Mouse (Mus musculus) mesoderm, embryonic 11.5 days (tissue): ENCODE measurements around the gene Hdac5.
A peak's percentile ranks its signal among the peaks of the same experiment; 100 is the strongest.
"Not testable (repeated sequence)": the region's sequence is repeated elsewhere in the genome, so short reads cannot be mapped to it uniquely, and the experiment has no call there.

Source experiments
- DNase-seq: peaks from one replicate; pipeline ENCODE4 v3.0.0-alpha.2; 2012; ENCODE audit warnings: low read depth, low spot score

The Hdac5 gene

DNA sequence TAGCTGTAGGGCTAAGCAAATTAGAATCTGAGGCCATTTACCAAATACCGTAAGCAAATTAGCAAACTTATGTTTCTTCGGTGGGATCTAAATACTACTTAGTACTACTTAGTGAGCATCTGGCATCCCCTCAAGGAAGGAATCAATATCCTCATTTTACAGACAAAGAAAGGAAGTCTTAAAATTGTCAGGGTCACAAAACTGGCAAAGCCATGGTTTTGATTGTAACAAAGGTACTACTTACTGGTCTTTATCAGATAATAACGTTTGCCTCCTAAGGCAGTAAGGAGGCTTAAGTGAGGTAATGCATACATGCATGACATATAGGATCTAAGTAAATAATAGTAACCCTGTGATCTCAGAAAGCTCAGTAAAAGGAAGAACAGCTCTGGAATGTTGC is 44.3 kb downstream of the Hdac5 start:
- DNase-seq = no peak

DNA sequence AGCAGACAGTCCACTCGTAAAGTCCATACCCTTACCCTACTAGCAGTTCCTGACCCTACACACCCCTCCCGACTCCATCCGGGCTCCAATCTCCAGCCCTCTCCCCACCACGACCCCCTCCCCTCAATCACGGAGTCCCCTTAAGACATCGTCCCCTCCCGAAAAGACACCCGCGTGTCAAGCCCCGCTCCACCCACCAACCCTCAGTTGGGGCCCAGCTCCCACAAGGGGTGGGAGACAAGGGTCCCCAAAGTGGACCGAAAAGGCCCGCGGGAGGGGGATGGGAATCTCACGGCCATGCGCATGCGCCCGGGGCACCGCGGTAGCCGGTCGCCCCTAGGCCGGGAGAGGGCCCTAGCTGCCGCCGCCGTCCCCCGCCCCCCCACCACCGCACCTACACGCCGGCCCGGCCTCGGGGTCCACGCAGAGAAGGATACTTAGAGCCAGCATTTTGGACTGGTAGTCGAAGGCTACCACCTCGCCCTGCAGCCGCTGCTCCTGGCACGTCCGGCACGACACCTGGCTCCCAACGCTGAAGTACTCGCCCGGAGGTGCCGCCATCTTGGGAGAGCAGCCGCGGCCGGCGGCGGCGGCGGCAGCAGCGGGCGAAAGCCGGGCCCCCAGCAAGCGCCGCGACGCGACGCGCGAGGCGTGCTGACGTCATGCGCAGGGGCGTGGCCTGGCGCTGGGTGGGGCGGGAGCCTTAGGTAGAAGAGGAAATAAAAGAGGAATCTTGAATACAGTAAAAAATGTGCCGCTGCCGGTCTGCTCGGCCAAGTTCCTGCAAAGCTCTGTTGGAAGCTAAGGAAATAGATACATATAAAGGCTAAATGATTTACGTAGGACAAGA is 45.1 kb downstream of the Hdac5 start, which contains the start of gene Lsm12:
Gene Lsm12 (minus strand): TSS at position 651 of the 850 bp plus-strand sequence.
- DNase-seq = peak; percentile 94

DNA sequence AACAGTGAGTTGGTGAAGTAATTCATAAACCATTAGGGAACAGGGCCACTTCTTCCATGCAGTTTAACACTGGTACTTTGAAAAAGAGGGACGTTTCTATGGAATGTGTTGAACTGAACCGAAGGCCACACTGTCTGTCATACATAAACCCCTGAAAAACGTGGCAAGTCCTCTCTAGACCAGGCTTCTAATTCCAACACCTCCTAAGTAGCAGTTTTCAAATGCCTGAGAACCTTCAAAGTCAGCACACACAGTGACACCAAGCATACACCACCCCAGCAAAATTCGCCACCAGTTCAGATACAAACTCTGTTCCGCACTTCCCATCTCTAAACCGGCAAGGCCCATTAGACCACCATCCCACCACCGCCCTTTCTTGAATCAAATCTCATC is 45.7 kb downstream of the Hdac5 start:
- no peak for DNase-seq

DNA sequence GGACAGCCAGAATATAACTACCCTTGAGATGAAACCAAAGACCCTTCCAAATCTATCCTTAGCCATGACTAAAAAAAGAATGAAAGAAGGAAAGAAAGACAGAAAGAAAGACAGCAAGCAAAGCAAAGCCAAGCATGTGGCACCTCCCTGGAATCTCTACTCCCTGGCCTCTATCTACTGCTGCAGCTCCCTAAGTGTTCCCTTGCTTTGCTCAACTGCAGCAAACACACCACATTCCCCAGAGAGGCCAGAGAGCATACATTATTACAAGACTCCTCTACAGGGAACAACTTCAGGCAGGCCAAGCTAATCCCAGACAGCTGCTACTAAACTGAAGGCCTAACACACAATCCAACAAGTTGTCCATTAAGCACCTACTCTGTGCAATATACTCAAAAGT is 50.1 kb downstream of the Hdac5 start:
- DNase-seq = no peak

DNA sequence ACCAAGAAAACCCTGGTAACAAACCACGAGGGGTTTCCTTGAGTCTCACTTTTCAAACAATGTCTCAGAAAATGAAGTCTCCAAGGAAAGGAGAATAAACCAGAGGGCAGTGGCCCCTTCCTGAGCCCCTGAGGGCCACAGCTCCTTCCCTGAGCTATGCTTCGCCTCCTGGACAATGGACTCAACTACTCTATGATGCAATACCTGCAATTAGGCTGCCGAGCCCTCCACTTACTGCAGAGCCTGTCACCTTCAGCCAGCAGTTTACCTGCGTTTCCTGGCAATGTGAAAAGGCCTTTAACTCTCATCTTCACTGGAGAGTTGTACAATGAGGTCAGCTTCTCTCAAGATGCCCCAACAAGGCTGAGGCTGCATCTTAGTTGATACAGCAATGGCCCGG is 61.3 kb downstream of the Hdac5 start:
- no peak for DNase-seq

DNA sequence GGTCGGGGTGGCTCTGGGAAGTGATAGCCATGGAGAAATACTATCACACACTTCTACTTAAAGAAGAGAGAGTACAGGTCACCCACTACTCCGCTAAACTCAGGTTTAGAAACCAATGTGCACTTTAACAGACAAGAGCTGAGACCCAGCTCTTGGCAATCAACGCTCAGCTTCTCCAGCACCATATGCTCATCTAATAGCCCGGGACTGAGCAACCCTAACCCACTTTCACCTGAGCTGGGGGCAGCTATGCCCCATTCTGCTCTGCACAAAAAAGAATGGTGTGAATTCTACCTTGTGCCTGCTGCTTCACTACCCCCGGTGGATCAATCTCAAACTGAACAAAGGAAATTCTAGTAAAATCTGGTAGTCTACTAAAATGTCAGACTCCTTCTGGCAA is 62.4 kb downstream of the Hdac5 start:
- DNase-seq = no peak

DNA sequence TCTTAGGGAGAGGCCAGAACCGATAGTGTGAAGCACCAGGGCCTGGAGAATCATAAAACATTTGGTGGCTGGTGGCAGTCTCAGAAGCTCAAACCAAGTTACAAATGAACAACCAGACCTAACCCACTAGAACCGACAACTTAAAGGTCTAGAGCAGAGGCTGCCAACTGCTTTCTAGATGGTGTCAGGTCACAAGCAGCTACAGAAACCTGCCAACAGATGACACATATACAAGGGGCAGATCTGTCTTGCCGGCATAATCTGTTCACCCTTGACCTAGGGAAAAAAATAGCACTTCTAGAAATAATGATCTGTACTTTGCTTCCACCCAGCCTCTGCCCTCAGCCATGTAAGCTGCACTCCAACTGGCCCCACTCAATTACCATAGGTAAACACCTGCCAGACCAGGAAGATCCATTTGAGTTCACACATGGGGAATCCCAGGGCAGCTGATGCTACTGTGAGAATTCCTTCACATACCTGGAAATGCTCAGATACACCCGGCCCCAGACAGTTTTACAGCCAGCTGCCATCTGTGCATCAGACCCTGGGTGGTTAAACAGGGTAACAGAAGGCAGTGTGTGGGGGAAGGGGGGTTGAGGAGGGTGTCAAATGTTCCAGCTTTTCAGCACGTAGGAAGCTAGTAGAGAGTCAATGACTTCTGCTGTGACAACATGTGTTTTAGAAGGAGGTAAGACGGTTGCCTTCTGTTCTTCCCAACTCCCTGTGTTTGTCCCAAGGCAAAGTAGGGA is 63.8 kb downstream of the Hdac5 start:
- DNase-seq = no peak

DNA sequence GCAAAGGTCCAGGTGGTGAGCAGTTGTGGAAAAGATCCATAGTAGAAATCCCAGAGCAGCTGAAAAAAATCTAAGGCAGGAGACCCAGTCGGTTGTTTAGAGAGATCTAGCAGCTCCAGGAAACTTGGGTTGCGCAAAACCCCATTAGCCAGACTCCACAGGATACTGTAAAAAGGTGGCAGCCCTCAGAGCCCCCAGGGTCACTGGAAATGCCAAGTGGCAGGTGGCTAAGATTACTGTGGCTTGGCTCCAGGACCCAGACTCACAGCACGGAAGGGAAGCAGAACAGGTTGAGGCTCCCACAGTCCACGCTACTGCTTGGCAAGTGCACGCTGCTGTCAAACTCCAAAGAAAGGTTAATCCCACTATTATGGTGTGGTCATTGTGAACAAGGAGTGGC is 70.2 kb downstream of the Hdac5 start:
- no peak for DNase-seq

DNA sequence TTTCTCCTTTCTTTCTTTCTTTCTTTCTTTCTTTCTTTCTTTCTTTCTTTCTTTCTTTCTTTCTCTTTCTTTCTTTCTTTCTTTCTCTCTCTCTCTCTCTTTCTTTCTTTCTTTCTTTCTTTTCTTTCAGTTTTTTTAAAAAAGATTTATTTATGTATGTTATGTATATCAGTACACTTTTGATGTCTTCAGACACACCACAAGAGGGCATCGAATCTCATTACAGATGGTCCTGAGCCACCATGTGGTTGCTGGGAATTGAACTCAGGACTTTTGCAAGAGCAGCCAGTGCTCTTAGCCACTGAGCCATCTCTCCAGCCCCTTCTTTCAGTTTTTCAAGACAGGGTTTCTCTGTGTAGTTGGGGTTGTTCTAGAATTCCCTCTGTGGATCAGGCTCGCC is 71.9 kb downstream of the Hdac5 start:
- not testable (repeated sequence) for DNase-seq

DNA sequence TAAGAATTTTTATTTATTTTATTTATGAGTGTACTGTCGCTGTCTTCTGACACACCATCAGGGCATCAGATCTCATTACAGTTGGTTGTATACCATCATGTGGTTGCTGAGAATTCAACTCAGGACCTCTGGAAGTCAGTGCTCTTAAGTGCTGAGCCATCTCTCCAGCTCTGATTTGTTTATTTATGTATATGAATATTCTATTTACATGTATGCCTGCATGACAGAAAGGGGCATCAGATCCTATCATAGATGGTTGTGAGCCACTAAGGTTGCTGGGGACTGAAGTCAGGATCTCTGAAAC is 73.2 kb downstream of the Hdac5 start:
- DNase-seq = no peak

DNA sequence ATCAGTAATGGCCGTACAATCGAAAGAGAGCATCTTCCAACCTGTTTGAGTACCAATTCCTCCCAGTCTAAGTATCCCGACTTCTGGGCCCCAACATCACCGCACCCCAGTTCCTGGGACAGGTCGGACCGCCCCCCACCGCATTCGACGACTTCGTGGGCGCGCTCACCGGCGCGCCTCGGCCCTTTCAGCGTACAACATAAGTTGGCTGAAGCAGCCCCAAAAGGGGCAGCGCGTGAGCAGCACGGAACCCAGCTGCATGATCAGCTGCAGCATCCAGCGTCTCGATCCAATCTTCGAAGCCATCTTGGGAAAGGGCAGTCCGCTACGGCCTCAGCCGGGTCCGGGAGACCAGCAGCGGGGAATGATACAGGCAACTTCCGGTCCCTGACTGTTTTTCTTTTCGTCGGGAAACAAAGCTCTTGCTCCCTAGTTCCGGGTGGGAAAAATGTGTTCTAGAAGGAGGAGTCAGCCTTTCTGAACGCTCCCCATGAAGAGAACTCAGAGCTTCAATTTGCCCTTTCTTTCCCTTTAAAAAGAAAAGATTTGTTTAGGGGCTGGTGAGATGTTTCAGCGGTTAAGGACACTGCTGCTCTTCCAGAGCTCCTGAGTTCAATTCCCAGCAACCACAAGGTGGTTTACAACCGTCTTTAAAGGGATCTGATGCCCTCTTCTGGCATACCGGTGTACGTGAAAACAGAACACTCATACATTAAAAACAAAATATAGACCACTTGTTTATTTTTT is 73.8 kb downstream of the Hdac5 start, which contains the start of gene Tmem101:
Gene Tmem101 (minus strand): TSS at position 366 of the 747 bp plus-strand sequence.
- DNase-seq = peak; percentile 93

DNA sequence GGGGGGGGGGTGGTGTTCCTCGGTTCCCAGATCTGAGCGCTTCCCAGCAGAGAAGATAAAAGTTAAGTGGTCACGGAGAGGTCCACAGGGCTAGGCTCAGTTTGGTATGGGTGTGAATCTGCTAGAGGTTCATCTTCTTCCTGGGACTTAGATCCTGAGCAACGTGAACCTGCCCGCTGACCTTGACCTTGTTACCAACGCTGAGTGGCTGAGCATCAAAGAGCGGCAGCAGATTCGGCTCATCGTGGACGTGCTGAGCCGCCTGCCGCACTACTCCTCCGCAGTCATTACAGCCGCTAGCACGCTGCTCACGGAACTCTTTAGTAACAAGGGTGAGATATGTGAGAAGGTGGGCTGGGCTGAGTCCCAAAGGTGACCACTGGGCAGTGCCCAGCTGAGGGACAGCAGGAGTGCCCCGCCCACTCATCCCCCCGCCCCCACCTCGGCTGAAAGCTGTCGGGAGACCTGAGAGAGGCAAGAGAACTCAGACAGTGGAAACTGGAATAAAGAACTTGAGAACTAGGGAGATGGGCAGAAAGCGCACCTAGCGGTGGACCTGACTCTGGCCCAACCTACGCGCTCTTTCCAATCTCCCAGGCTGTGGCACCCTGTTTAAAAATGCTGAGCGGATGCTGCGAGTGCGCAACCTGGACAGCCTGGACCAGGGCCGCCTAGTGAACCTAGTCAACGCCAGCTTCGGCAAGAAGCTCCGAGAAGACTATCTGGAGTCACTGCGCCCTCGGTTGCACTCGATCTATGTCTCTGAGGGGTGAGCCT is 82.6 kb downstream of the Hdac5 start:
- no peak for DNase-seq

DNA sequence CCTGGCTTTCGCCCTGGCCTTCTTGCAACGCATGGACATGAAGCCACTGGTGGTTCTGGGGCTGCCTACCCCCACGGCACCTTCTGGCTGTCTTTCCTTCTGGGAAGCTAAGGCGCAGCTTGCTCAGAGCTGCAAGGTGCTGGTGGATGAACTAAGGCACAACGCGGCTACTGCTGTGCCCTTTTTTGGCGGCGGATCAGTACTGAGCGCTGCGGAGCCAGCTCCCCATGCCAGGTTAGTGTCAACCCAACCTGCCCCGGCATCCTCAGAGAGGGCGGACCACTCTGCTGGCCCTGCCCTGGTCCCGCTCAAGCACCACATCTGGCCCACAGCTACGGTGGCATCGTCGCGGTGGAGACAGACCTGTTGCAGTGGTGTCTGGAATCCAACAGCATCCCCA is 83.4 kb downstream of the Hdac5 start:
- DNase-seq = no peak

DNA sequence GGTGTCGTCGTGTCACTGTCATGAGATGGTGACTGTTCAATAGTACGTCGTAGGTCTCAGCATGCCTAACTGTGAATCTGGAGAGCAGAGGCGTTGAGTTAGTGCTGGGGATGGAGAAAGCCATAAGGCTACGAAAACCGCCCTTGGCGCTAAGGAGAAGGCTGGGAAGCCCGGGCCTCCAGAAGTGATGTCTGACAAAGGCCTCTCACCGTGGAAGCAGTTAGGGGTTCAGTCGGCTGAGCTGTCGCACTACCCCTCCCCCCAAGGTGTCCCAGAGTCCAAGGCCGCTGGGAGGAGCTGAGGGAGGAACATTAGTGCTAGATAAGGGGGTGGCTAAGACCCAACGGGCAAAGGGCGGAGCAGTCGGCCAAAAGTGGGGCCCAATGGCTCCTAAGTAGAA is 84.0 kb downstream of the Hdac5 start:
- DNase-seq = no peak

DNA sequence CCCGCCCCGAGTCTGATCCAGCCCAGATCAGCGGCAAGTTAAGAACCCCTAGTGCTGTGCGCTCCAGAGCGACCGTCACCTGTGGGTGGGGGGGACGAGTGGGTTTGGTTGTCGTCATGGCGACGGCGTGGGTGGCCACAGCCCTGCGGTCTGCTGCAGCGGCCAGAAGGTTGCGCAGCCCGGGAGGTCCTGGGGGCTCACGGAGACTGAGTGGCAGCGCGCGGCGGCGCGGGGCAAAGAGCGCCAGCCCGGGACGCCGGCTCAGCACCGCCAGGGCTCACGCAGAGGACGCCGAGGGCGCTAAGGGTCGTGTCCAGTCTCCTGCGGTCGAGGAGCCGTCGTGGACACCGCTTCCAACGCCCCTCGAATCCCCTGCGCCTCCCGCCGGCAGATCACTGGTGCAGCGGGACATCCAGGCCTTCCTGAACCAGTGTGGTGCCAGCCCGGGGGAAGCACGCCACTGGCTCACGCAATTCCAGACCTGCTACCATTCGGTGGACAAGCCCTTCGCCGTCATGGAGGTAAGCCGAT is 84.4 kb downstream of the Hdac5 start, which contains the start of gene Nags:
Gene Nags (plus strand): TSS at position 43 of the 531 bp plus-strand sequence.
- DNase-seq = no peak

DNA sequence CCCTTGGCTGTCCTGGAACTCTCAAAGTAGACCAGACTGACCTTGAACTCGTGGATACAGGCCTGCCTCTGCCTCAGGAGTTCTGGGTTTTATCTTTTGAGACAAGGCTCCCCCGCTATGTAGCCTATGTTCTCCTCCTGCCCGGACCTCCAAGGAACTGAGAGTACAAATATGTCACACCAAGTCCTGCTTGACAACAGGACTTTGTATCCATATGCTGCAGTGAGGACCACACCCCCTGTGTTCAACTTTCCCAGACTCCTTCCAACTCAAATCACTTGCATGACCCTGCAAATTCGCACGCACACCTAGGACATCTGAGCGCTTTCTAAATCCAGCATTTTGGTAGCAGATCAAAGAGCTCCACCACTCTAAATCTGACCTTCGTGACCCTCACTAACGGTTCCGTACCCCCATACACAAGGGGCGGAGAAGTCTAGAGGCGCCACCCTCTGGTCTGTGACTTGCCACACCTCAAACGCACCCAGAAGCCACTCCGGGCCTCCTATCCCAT is 85.0 kb downstream of the Hdac5 start:
- DNase-seq = no peak
